Mouse (Mus musculus) inflammation-experienced regulatory T-cells, adult 6 months (primary cell): Measurements from ENCODE around the gene Pabpn1l. TPM values are rescaled to one million over a fixed set of nuclear protein-coding genes. Genes with fewer than 3 reads are reported as not detected.
"Not testable (repeated sequence)": the region's sequence is repeated elsewhere in the genome, so short reads cannot be mapped to it uniquely, and the experiment has no call there.

ENCODE experiments used
- ATAC-seq: one replicate; pipeline ENCODE4 v1.8.0; 2017
- polyA plus RNA-seq, 3 experiments: library from polyadenylated mRNA; unstranded; fragments of 100-300 nt; shearing (Covaris generic); gene quantifications; one replicate each; pipeline ENCODE4 v1.2.1; 2017

Gene Pabpn1l
- polyA plus RNA-seq, 3 experiments from 2014 or later = not detected

DNA sequence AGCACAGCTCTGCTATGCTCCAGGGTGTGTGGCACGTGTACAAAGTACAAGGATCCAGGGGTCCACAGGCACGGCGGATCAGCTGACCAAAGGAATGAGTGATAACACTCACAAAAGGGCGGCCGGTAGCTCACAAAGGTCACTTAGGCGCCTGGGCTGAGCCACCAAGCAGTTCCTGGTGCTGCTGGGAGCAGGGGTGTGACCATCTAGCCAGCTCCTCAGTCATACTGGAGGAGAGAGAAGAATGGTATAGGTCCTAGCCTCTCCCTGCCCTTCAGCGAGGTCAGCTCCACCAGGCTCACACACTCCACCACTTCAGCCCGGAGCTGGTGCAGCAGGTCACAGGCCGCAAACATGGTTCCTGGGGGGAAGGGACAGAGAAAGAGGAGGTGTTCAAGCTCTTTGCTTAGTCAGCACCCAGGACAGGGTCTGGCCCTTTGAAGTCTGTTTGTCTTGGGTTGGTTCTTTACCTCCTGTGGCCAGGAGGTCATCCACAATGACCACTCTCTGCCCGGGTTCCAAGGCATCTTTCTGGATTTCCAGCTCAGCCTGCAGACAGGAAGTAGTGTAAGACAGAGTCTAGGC lies 47.8 kb downstream of the Pabpn1l start:
- no peak for ATAC-seq

DNA sequence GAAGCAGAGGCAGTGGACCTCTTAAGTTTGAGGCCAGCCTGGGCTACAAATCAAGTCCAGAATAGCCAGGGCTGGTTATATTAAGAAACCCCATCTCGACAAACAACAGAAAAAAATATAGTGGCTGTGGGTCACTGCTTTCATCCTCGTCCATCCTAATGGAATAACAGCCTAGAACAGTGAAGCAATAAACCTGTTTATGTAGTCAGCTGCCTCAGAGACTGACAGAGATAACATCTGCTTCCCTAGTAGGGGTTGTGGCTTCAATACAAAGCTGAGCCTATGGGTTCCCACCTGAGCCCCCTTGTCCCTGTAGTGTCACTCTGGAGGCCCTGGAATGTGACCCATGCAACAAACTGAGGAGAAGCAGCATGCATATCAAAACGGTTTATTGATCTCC lies 48.3 kb downstream of the Pabpn1l start:
- no peak for ATAC-seq

DNA sequence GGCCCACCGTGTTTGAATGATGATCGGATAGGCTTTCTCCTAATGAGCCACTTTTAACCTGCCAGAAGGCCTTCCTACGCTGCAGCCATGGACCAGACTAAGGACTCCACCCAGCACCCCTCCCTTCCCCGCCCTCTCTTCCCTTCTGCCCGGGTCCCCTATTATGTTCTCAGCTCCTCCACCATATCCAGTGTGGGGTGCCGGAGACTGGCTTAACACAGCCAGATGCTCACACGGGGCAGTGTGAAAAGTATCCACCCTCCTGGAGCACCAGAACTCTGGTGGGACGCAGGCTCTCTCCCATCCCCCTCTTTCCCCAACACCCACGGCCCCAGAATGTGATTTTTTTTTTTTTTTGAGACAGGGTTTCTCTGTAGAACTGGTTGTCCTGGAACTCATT lies 49.0 kb downstream of the Pabpn1l start:
- ATAC-seq = no peak

- ATAC-seq = not testable (repeated sequence)
These were observed 49.4 kb downstream of the Pabpn1l start for GRCm38 (mm10) chr8:122573176-122573575.

GRCm38 (mm10) chr8:122572751-122573150 lies 49.8 kb downstream of the Pabpn1l start:
- no peak for ATAC-seq

DNA sequence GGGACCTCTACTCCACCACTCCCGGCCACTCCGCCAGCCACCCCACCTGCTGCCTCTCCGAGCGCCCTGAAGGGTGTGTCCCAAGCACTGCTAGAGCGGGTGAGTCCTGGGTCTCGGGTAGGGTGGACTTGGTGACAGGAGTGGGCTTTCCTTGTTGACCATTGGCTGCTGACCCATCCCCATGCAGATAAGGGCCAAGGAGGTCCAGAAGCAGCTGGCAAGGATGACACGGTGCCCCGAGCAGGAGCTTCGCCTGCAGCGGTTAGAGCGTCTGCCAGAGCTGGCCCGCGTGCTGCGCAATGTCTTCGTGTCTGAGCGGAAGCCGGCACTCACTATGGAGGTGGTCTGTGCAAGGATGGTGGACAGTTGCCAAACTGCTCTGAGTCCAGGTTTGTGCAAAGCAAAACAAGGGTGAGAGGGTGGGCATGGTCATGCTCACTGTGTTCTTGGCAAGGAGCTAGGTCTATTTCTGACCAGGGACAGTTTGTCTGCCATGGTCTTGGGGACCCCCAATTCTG lies 50.7 kb downstream of the Pabpn1l start:
- no peak for ATAC-seq

DNA sequence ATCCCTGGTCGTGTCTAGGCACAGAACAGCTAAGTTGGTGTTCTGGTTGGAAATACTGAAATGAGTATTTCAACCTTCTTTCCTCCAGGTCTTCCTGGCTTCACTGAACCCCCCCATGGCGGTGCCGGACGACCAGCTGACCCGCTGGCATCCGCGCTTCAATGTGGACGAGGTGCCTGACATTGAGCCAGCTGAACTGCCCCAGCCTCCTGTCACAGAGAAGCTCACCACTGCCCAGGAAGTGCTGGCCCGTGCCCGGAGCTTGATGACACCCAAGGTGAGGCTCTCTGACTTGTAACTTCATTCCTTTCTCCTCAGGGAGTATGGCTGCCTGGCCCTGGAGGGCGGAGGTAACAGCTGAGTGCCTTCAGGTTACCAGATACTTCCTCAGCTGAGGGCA lies 51.4 kb downstream of the Pabpn1l start:
- no peak for ATAC-seq

DNA sequence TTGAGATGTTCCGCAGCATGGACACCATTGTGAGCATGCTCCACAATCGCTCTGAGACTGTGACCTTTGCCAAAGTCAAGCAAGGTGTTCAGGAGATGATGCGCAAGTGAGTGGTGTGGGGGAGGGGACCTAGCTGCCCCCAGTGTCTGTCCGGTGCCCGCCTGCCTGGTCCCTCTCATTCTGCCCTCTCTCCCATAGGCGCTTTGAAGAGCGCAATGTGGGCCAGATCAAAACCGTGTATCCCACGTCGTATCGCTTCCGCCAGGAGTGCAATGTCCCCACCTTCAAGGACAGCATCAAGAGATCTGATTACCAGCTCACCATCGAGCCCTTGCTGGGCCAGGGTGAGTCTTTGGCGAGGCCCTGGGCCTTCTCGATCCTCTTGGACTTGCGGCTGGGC lies 52.5 kb downstream of the Pabpn1l start:
- no peak for ATAC-seq

Other genes with a start within 250 kb of the Pabpn1l start
- 10 to 100 TPM; 12.0 to 16.0 (median 13.0) TPM for gene Zc3h18, start 246.1 kb downstream of the Pabpn1l start, polyA plus RNA-seq
- gene Il17c, start 200.7 kb downstream of the Pabpn1l start, polyA plus RNA-seq = under 1 TPM in 1 of 3 experiments, not detected in 2; 0.64 TPM
- 100 to 1,000 TPM; 664 to 875 (median 733) TPM for gene Cyba, start 189.8 kb downstream of the Pabpn1l start, polyA plus RNA-seq
- 10 to 100 TPM in 2 of 3 experiments, 1 to 10 TPM in 1; 6.6 to 15.3 (median 12.7) TPM for gene Mvd, start 179.3 kb downstream of the Pabpn1l start, polyA plus RNA-seq
- 10 to 100 TPM in 1 of 3 experiments, 1 to 10 TPM in 2; 2.6 to 13.9 (median 3.9) TPM for gene Snai3, start 162.0 kb downstream of the Pabpn1l start, polyA plus RNA-seq
- gene Rnf166, start 146.7 kb downstream of the Pabpn1l start, polyA plus RNA-seq = 10 to 100 TPM; 30.5 to 56.1 (median 31.2) TPM
- 10 to 100 TPM in 1 of 3 experiments, 1 to 10 TPM in 2; 8.1 to 12.5 (median 9.3) TPM for gene Ctu2, start 146.6 kb downstream of the Pabpn1l start, polyA plus RNA-seq
- 10 to 100 TPM; 12.9 to 16.2 (median 14.5) TPM for gene Piezo1, start 71.4 kb downstream of the Pabpn1l start, polyA plus RNA-seq
- gene Cdt1, start 54.7 kb downstream of the Pabpn1l start, polyA plus RNA-seq = 10 to 100 TPM; 11.5 to 19.8 (median 11.7) TPM
- gene Aprt, start 45.8 kb downstream of the Pabpn1l start, polyA plus RNA-seq = 100 to 1,000 TPM; 168 to 215 (median 192) TPM
- gene Galns, start 11.3 kb downstream of the Pabpn1l start, polyA plus RNA-seq = 10 to 100 TPM in 2 of 3 experiments, 1 to 10 TPM in 1; 8.3 to 11.6 (median 10.6) TPM
- gene Trappc2l, start 11.1 kb downstream of the Pabpn1l start, polyA plus RNA-seq = 10 to 100 TPM; 57.7 to 82.5 (median 80.6) TPM
- under 1 TPM; 0.31 to 0.54 (median 0.52) TPM for gene Cbfa2t3, start 76.4 kb upstream of the Pabpn1l start, polyA plus RNA-seq
- 10 to 100 TPM in 1 of 3 experiments, 1 to 10 TPM in 2; 7.8 to 10.1 (median 9.2) TPM for gene Acsf3, start 152.7 kb upstream of the Pabpn1l start, polyA plus RNA-seq
- under 1 TPM in 2 of 3 experiments, not detected in 1; 0.67 to 0.81 TPM for gene Cdh15, start 225.2 kb upstream of the Pabpn1l start, polyA plus RNA-seq